In genomic region chr9:38718102-38718501, GRCm38 (mm10) we compare ENCODE assay signal across 8 mouse cellular contexts. TPM values are rescaled to one million over a fixed set of nuclear protein-coding genes. Genes with fewer than 3 reads are reported as not detected.
DNase-seq lines count a peak whose midpoint lies in the region; ATAC-seq and TF ChIP-seq lines count a peak whose summit lies in the region.

Gene Vwa5a (plus strand): TSS chr9:38718268.

- no peak within 1 kb of the TSS for H3K27ac ChIP-seq in forebrain, embryonic 14.5 days (ENCODE audit: low read depth, low read length)
- peak within 1 kb of the TSS; percentile 66; the same call in 1 of the 2 replicates for H3K27ac ChIP-seq in limb, embryonic 13.5 days
- H3K27ac ChIP-seq in midbrain, postnatal 0 days (ENCODE audit: low read depth, low read length): no peak within 1 kb of the TSS

- peak within 1 kb of the TSS; percentile 40 for H3K4me2 ChIP-seq in forebrain, embryonic 14.5 days (ENCODE audit: low read length)
- H3K4me2 ChIP-seq in limb, embryonic 13.5 days (replicated peaks): peak within 1 kb of the TSS; percentile 70
- peak within 1 kb of the TSS; percentile 48 for H3K4me2 ChIP-seq in midbrain, postnatal 0 days (ENCODE audit: low read depth, low read length, poor library complexity, severe bottlenecking)

- TF ChIP-seq CTCF in midbrain, postnatal 0 days (IDR thresholded peaks at IDR 0.05): no peak

- H3K4me3 ChIP-seq in forebrain, embryonic 14.5 days (ENCODE audit: low read depth, low read length): peak within 1 kb of the TSS; percentile 29
- peak within 1 kb of the TSS; percentile 57 for H3K4me3 ChIP-seq in limb, embryonic 13.5 days
- peak within 1 kb of the TSS; percentile 40 for H3K4me3 ChIP-seq in midbrain, postnatal 0 days (ENCODE audit: low read depth, low read length)

- 0% methylated on average over 4 of the region's 4 CpGs for WGBS in forebrain, embryonic 14.5 days
- WGBS in limb, embryonic 13.5 days: under 1% methylated on average over 4 of the region's 4 CpGs
- WGBS in midbrain, postnatal 0 days: 4% methylated on average over 4 of the region's 4 CpGs

- no peaks in the 10 kb centered on the region for H3K4me1 ChIP-seq in forebrain, embryonic 14.5 days (ENCODE audit: control insufficient read depth, insufficient read depth, low read length)
- peaks cover 10% of the 10 kb centered on the region for H3K4me1 ChIP-seq in limb, embryonic 13.5 days
- no peaks in the 10 kb centered on the region for H3K4me1 ChIP-seq in midbrain, postnatal 0 days (ENCODE audit: insufficient read depth, low read length)

- no peaks in the 10 kb centered on the region for H3K9me3 ChIP-seq in forebrain, embryonic 14.5 days (replicated peaks; ENCODE audit: control insufficient read depth, low read length)
- H3K9me3 ChIP-seq in limb, embryonic 13.5 days: no peaks in the 10 kb centered on the region
- no peaks in the 10 kb centered on the region for H3K9me3 ChIP-seq in midbrain, postnatal 0 days (ENCODE audit: low read length)

- no peaks in the 10 kb centered on the region for H3K27me3 ChIP-seq in forebrain, embryonic 14.5 days (replicated peaks; ENCODE audit: control insufficient read depth, insufficient read depth, low read length)
- no peaks in the 10 kb centered on the region for H3K27me3 ChIP-seq in limb, embryonic 13.5 days
- no peaks in the 10 kb centered on the region for H3K27me3 ChIP-seq in midbrain, postnatal 0 days (ENCODE audit: insufficient read depth, low read length)

- ATAC-seq in forebrain, embryonic 14.5 days: no peak
- ATAC-seq in limb, embryonic 13.5 days (ENCODE audit: low FRiP score, low read depth): peak; percentile 85; the same call in 1 of the 2 replicates
- no peak for ATAC-seq in midbrain, postnatal 0 days (ENCODE audit: low FRiP score)

- DNase-seq in layer of hippocampus, adult 8-10 months (ENCODE audit: low spot score in 2 of 2): no peak
- no peak for DNase-seq in layer of hippocampus, adult 9-11 months
- peak; percentile 6 to 59 for DNase-seq in adrenal gland, postnatal 36 days
- DNase-seq in forebrain, embryonic 14.5 days (ENCODE audit: low spot score): peak; percentile 55
- peak; percentile 15 for DNase-seq in heart, postnatal 4 days
- peak; percentile 62 for DNase-seq in midbrain, postnatal 0 days (ENCODE audit: low spot score)
- DNase-seq in thymus, postnatal 36 days: no peak

- H3K36me3 ChIP-seq in forebrain, embryonic 14.5 days (ENCODE audit: control insufficient read depth, insufficient read depth, low read length): no peaks in the 10 kb centered on the region
- H3K36me3 ChIP-seq in limb, embryonic 13.5 days: peaks cover 2% of the 10 kb centered on the region; the same call in 1 of the 2 replicates
- no peaks in the 10 kb centered on the region for H3K36me3 ChIP-seq in midbrain, postnatal 0 days (ENCODE audit: insufficient read depth, low read length)

- H3K9ac ChIP-seq in forebrain, embryonic 14.5 days (ENCODE audit: low read length): peak within 1 kb of the TSS; percentile 38
- H3K9ac ChIP-seq in limb, embryonic 13.5 days: peak within 1 kb of the TSS; percentile 56
- no peak within 1 kb of the TSS; the same call in 1 of the 2 replicates for H3K9ac ChIP-seq in midbrain, postnatal 0 days (replicated peaks; ENCODE audit: low read length, poor library complexity, severe bottlenecking)

RNA-seq across cellular contexts. Expression of gene Vwa5a, which starts in this region (rescaled TPM):
- 10 to 100 TPM; 13.2 to 24.4 (median 19.0) TPM for total RNA-seq in layer of hippocampus, adult 8-10 months (2022)
- total RNA-seq in adrenal gland, postnatal 36 days (2021): 10 to 100 TPM; 41.1 to 48.3 TPM
- polyA plus RNA-seq in forebrain, embryonic 14.5 days (2014; fragmentation: Nextera tagmentation; extraction: Ambion mirVana): 6.9 and 7.3 TPM in 2 replicates
- total RNA-seq in heart, postnatal 4 days (2021): 10 to 100 TPM; 25.9 to 27.5 TPM
- polyA plus RNA-seq in limb, embryonic 13.5 days (2015; fragmentation: Nextera tagmentation; extraction: Ambion mirVana): 20.8 and 21.4 TPM in 2 replicates
- 9.9 and 11.3 TPM in 2 replicates for total RNA-seq in midbrain, postnatal 0 days (2014; rRNA removed)
- 5.5 and 6.0 TPM in 2 replicates for polyA plus RNA-seq in midbrain, postnatal 0 days (2015; fragmentation: Nextera tagmentation; extraction: Ambion mirVana)

Comparison
In these comparisons a context has a peak if more than half of its experiments do, and no peak if none do; other contexts are left out.
1. DNase-seq: peak in adrenal gland, postnatal 36 days (2 of 2), forebrain, embryonic 14.5 days (single experiment), heart, postnatal 4 days (single experiment) and midbrain, postnatal 0 days (single experiment); none in layer of hippocampus, adult 8-10 months (0 of 2), layer of hippocampus, adult 9-11 months (single experiment) and thymus, postnatal 36 days (0 of 2).
2. Peak in every context shown above with its lines, with median percentiles within 50 percentile points of each other: H3K4me2 ChIP-seq and H3K4me3 ChIP-seq.